Mouse (Mus musculus) brain, adult 2 months (tissue): ENCODE data around the gene Gnb2.

Source experiments
- DNase-seq: peaks from one replicate; pipeline ENCODE4 v3.0.0; 2011; ENCODE audit warnings: low read depth, low spot score

Gene Gnb2

DNA sequence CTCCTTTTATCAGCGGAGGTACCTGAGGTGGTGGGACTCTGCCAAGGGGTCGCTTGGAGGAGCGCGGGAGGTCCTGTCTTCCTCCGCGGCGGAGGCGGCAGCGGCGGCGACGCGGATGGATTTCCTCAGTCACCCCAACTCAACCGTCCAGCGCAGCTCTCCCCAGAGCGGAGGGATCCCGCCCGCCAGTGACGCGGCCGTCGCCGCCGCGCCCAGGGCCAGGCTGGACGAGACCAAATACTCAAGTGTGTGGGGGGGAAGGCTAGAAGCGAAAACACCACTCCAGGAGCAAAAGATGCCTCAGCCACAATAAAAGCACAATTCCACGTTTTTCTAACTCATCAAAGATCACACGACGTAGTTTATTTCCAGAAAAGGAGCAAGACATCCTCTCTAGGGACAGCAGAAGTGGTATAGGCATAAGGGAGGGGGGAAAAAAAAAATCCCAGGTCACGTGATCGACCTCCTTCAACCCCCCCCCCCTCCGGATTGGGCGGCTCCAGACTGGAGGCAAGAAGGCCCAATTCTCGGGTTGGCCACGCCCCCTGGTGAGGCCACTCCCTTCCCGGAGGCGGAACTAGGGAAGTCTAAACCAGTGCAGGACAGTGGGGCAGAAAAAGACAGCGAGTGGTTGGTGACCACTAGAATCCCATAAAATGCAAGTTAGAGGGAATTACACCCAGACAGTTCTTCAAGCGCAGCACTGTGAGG, at the start of gene Gnb2, which contains the start of gene Epo:
TSS of gene Gnb2 (minus strand) at position 394 of the 711 bp plus-strand sequence.
TSS of gene Epo (minus strand) at position 126 of the 711 bp plus-strand sequence.
- DNase-seq: peak; percentile 99

DNA sequence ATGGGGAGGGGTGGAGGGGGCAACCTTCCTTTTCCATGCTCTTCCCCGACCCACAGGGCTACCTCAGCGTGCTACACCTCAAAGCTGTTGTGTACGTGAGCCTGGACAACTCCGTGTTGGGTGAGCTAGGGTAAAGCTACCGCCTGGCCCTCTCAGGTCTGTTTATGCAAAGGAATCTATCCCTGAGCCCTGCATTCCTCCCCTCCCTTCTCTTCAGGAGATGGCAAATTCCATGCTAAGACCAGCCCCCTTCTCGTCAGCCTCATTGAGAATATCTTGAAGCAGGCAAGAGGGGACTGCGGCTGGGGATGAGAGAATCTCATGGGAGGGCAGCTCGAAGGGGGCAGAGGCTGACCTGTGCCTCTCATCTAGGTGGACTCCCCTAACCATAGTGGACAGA, 49.4 kb upstream of the Gnb2 start:
- no peak for DNase-seq

DNA sequence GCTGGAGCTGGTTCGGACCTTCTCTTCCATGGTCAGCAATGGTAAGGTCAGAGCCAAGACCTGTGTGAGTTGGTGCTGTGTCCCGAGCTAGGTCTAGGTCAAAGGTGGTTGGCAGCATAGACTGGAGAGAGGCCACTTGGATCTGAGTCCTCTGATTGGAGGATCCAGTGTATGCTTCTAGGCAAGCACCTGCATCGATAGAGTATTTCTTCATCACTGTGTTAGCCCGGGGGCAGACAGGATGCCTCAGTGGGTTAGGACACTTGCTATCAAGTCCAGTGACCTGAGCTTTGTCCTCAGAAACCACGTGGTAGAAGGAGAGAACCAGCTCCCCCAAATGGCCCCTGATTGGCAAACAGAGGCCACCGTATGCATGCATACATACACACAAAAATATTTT, 46.9 kb upstream of the Gnb2 start:
- no peak for DNase-seq

DNA sequence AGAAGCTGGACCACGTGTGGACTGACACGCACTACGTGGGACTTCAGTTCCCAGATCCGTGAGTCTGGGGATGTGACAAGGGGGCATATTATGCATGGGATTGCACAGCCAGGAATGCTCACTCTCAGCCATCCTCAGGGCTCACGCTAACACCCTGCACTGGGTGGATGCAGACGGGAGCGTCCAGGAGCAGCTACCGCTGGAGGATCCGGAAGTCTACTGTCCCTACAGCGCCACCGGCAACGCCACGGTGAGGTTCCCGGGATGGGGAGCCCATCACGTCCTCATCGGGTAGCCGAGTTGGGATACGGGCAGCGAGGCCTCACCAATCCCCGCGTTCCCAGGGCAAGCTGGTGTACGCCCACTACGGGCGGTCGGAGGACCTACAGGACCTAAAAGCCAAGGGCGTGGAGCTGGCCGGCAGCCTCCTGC, 41.2 kb upstream of the Gnb2 start:
- DNase-seq: peak; percentile 89

DNA sequence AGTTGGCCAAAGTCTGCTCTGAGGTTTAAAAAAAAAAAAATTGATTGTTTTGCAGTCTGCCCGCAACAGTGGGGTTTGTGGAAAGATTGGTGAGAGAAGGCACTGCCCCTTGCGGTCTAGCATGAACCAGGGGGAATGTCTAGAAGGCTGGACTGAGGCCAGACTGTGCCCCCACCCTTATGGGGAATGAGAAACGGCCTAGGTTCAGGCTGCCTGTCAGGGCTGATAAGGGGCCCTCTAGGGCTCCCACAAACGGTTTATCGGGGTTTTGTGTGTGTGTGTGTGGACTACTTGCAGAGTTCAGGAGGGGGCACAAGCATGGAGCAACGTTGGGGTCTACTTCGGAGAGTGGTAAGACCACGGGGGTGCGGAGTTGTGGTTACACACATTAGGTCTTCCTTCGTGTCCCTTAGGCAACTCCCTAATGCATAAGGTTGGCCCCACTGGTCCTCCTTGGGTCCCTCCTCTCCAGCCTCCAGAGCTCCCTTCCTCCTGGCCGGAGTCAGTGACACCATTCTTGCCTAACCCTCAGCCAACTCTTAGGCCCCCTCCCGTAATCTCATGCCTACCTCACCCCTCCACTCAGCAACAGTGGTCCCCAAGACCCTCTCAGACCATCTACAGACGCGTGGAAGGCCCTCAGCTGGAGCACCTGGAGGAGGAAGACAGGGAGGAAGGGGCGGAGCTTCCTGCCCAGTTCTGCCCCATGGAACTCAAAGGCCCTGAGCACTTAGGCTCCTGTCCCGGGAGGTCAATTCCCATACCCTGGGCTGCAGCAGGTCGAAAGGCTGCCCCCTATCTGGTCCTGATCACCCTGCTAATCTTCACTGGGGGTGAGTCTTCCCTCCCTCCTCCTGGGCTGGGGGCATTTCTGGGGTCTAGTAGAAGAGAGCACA, 37.6 kb upstream of the Gnb2 start:
- DNase-seq: no peak

DNA sequence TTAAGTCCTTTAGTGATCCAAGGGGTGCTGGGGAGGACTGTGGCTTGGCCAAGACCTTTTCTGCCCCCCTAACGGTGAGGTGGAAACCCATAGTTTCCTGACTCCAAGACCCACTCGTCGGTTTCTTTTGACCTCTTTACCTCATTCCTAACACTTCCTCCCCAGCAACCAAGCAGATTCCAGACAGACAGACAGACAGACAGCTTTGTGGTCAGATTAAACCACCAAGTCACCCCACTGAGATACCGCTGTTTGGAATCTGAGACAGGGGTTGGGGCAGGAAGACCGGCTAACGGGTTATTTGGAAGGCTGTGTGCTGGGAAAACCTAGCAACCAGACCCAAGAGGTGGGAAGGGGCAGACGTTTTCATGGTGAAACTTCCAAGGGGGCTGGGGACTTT, 36.9 kb upstream of the Gnb2 start:
- no peak for DNase-seq

DNA sequence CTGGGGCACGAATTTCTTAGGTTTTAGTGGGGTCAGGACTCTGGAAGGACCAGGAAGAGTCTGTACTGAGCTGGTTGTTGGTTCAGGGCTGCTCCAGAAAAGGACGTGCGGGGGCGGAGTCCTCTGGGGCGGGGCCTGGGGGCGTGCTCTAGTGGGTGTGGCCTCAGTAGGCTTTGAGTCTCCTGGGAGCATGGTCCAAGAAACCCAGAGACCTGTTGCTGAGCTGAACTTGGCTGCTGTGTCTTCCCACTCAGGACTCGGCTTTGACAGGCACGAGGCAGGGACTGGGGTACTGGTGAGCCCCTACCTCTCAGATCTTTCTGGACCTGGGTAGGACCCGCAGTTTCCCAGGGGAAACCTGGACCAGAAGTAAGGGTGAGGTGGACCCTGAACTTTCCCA, 36.4 kb upstream of the Gnb2 start, which contains the start of gene Tfr2:
TSS of gene Tfr2 (plus strand) at position 176 of the 400 bp plus-strand sequence.
- DNase-seq: peak; percentile 15

DNA sequence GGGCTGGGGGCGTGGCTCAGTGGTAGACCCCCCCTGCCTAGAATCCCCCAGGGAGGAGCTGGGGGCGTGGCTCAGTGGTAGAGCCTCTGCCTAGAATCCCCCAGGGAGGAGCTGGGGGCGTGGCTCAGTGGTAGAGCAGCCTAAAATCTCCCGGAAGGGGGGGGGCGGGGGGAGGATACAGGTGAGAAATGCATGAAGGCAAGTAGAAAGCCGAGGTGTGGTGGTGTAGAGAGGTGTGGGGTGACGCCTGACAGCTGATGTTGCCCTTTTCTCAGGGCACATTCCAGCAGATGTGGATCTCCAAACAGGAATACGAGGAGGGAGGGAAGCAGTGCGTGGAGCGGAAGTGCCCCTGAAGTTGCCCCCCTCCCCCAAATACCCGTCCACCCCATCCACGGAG, 35.7 kb upstream of the Gnb2 start:
- no peak for DNase-seq

DNA sequence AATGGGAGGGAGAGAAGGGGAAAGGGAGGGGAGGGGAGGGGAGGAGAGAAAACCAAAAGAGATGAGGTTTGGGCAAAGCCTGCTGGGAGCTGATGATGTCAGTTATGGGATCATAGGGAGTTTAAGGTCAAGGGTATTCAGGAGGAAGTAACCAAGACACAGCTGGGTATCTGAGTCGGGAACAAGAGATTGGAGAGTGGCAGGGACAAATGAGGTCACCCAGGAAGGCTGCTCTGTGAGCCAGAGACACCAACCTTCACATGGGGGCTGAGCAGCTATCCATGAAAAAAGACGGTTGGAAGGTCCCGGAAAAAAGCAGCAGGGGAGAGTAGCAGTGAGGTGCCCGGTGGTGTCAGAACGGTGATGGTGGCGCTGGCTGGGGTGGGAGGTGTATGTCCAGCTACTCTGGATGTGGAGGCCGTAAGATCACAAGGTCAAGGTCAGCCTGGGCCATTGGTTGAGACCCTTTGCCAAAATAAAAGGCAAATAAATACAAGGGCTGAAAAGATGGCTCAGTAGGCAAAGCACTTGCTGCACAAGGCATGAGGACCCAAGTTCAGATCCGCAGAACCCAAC, 35.0 kb upstream of the Gnb2 start:
- DNase-seq: no peak

DNA sequence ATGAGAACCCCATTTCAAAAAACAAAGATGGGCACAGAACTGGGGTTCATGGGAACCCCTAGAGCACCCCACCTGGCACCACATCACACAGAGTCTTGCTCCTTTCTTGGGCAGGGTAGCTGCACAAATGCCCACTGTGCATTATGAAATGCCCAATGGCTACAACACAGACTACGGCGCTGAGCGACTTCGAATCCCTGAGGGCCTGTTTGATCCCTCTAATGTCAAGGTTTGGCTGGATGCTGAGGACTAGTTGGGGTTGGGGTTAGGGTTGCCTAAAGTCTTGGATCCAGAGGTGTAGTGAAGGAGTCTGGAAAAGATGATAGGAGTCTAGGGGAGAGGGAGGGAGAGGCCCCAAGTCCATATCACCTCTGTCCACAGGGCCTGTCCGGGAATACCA, 33.1 kb upstream of the Gnb2 start:
- DNase-seq: no peak

DNA sequence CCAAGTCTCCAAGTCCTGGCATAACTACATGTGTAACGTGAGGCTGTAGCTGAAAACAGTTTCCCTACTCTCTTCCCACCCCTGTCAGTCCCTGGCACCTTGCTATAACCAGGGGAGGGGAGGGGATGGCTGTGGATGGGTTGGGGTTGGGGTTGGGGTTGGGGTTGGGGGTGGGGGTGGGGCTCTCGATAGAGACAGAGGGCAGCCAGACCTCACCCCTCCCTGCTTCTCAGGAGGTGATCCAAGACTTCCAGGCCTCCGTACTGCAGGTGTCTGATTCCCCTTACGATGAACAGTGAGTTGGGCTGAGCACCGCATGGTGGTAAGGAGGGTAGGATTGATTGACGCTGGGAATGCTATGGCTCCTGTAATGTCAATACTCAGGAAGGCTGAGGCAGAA, 32.4 kb upstream of the Gnb2 start:
- no peak for DNase-seq

DNA sequence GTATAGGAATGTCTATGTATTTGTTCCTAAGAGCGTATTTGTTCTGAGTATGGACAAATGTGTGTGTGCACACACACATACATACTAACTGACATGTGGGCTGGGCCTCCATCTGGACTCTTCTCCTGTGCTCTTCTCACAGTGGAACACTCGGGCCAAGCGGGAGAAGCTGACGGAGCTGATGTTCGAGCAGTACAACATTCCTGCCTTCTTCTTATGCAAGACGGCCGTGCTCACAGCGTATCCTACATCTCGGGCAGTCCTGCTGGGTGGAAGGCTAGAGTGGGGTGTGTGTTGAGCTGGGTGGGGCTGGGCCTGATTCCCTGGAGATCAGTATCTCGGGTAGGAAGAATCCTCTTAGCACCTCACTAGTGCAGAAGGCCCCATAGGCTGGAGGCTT, 29.7 kb upstream of the Gnb2 start:
- DNase-seq: peak; percentile 73

DNA sequence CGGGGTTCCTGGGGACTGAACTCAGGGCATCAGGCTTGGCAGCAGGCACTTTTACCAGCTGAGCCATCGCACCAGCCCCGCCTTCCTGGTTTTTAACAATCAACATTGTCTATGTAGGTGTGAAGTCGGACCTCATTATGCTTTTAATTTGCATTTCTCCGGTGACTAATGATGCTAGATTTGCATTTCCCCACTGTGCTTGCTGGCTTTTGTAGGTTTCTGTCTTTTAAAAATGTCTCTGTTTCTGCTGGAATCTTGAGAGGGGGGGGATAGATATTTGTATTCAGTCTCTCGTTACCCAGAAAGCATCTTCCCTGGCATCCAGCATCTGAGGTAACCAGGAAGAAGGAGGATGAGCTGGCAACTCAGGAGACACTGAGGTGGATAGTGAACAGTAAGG, 28.2 kb upstream of the Gnb2 start:
- peak; percentile 60 for DNase-seq

DNA sequence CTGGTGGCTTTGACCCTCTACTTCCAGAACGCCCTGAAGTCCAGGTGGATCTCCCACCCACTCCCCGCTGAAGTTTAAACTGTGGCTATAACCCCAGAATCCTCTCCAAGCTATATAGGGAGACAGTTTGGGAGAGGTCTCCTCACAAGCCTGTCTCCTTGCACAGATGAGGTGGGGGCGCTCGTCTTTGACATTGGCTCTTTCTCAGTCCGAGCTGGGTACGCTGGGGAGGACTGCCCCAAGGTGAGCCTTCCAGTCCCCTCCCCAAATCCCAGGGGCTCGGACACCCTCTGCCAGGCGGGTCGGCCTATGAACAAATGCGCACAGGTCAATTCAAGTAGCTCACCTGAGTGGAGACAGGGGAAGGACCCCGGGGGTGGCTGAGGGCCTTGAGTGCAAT, 20.6 kb upstream of the Gnb2 start:
- DNase-seq: no peak

DNA sequence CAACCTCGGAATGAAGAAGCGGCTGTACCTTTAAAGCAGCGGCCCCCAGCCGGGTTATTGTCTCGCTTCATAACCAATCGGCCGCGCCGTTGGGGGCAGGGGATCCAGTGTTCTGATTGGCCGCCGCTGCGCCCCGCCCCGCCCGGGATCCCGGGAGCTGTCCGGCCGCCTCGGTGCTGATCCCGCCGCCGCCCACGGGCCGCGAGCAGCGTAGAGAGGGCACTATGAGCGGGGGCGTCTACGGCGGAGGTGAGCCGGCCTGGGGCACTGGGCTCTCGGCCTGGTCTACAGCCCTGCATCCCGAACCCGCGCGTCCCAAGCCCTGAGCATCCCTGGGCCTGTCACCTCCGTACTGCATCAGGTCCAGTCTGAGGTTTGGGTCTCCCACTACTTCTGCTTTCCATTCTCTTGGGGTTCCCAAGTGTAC, 20.1 kb upstream of the Gnb2 start, which contains the start of gene Actl6b:
TSS of gene Actl6b (plus strand) at position 107 of the 427 bp plus-strand sequence.
- DNase-seq: peak; percentile 94

DNA sequence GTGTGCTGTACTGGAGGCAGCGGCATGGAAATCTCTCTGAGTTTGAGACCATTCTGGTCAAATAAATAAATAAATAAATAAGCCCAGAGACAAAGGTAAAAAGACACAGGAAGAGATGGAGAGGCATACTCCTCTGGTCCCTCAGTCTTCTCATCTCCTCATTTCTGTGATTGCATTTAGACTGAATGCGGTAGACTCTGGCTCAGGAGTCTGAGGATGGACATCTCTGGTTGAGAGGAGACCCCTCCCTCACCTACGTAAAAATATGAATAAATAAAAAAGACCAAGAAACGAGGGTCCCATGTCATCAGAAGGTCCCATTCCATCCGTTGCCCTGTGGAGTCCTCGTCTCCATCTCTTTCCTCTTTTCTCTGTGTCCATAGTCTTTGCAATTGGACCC, 19.7 kb upstream of the Gnb2 start:
- DNase-seq: no peak

DNA sequence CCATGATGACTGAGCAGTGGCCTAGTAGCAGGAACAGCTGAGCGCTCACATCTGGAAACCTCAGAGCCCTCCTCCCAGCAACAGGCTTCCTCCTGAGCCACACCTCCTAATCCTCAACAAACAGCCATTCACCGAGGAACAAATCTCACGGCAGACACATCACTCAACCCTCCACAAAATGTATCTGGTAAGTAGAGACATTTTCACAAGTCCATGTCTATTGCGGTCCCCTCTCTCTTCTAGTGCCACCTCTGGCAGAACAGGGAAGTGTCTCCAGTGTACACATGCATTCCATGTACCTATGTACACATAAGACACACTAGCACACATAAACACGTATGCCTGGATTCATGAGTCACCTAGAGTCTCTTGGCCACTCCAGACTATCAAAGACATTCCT, 17.8 kb upstream of the Gnb2 start:
- peak; percentile 47 for DNase-seq

DNA sequence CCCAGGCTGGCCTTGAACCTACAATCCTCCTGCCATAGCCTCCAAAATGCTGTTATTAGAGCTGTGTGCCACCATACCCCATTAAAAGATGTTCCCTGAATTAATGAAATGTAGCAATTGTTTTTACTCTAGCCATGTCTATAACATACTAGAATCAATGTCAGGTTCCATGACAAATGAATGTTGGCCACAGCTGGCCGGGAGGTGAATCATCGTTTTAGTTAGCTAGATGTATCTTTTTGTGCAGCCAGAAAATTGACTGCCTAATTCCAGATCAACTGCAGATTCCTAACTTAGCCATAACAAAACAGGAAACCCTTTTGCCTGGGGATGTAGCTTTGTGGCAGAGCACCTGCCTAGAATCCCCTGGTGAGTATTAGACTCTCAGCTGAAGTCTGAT, 16.5 kb upstream of the Gnb2 start:
- DNase-seq: no peak

DNA sequence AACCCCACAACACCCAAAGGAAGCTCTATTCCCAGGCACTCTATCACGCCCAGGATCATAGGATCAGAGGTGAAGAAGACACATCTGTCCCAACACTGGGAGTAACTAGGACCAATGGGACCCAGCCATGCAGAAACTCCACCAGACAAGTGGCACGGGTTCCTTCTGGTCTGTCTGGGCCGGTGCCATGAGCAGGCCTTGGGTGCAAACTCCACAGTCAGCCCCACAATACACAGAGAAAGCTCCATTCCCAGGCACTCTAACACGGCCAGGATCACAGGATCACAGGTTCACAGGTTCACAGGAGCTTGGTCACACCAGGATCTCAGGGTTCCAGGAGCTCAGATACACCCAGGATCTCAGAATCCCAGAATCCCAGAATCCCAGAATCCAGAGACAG, 12.3 kb upstream of the Gnb2 start:
- DNase-seq: no peak

DNA sequence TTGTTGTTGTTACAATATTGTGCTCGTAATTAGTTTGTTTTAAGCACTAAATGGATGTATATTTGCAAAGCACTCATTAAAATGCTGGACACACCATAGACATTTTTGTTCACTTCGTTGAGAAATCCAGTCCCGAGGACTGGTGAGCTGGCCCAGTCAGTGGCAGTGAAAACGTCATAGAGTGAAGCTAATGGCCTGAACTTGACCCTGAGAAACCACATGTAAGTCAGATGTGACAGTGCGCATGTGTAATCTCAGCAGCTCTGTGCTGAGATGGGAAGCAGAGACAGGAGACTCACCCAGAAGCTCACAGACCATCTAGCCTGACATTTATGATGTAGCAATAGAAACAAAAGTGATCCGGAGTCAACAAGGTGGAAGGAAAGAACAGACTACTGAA, 11.6 kb upstream of the Gnb2 start:
- no peak for DNase-seq

DNA sequence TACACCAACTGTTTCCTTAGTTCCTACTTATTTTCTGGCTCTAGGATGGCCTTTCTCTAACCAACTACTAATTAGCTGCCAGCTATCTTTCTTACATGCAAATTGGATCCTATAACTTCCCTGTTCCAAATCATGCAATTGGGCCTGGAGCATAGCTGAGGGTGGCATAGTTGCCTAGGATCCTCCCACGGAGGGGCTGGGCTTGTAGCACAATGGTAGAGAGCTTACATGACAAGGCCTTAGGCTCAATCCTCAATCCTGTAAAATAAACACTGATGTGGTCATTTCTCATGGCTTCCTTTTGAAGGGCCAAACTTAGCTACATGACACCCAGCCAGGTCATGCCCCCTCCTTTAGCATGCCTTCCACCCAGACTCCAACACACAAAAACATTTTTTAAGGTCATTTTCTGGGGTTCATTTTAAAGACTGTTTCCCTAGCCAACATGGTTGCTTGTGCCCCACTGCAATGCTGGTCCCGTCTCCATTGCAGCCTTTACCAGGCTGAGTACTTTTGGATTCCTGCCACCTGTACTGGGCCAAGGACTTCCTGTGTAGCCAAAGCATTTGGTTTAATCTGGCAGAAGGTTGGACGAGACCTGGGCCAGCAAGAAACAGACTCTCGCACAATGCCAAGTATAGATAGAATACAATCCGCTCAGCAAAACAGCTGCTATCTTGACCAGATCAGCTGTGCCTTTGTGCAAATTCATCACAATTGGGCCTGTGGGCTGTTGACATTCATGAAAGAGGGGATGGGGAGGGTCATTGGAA, 8.6 kb upstream of the Gnb2 start:
- DNase-seq: peak; percentile 94

DNA sequence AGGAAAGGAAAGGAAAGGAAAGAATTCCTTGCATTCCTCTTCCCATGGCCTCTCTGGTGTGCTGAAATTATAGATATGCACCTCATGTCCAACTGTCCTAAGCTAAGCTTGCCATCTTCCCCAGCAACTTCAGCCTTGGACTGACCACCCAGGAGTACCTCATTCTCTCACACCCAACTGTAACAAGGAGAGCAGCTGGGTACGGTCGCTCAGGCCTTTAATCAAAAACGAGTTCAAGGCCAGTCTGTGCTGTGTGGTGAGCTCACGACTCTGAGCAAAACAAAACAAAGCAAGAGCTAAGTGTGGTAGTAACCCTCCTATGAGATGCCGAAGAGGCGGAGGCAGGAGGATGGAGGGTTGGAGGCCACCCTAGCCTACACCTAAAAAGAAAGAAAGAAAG, 7.7 kb upstream of the Gnb2 start:
- no peak for DNase-seq
